Mouse (Mus musculus): ENCODE data around the gene Ptgir. TPM values are rescaled to one million over a fixed set of nuclear protein-coding genes. Genes with fewer than 3 reads are reported as not detected.
A peak's percentile ranks its signal among the peaks of the same experiment; 100 is the strongest.

Ptgir gene
- polyA plus RNA-seq, 1 experiment: 5.7 TPM

DNA sequence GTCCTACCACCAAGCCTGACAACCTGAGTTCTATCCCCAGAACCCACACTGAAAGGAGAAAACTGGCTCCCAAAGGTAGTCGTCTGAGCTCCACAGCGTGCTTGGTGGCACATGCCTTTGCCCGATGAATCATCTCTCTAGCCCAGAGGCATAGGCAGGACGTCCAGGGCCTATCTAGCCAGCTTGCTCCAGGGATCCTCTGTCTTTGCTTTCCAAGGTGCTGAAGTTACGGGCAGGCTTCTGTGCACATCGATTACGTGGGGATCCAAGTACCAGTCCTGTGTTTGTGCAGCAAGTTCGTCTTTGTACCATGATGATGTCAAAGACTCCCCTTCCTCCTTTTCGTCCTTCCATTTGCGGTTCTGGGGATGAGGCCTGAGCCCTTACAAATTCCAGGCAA is 34.7 kb upstream of the Ptgir start:
- Histone ChIP-seq H3K27me3 (ENCODE audit: control insufficient read depth, insufficient read depth, insufficient read length) (no peaks in the 10 kb centered on the region), H3K79me2 (ENCODE audit: control insufficient read depth, insufficient read depth) (no peaks in the 10 kb centered on the region), H3ac (ENCODE audit: control insufficient read depth, insufficient read length, low read depth) (no peak overlapping the region), H3K4me3 (ENCODE audit: insufficient read depth, poor library complexity, severe bottlenecking) (no peak overlapping the region), H3K79me3 (ENCODE audit: low read depth) (no peaks in the 10 kb centered on the region), H3K36me3 (ENCODE audit: control insufficient read depth, insufficient read depth) (no peaks in the 10 kb centered on the region)
- no peak for TF ChIP-seq MAX (IDR thresholded peaks at IDR 0.05)
- no peak for TF ChIP-seq CTCF (IDR thresholded peaks at IDR 0.05; ENCODE audit: control insufficient read depth, insufficient read depth, insufficient read length)
- TF ChIP-seq USF1 (IDR thresholded peaks at IDR 0.05; ENCODE audit: low read depth): no peak
- no peak for TF ChIP-seq MYOG (IDR thresholded peaks at IDR 0.05; ENCODE audit: control insufficient read depth, extremely low read depth, insufficient read length)
- no peak for TF ChIP-seq CEBPB (IDR thresholded peaks at IDR 0.05; ENCODE audit: low read depth)
- TF ChIP-seq MYOD1 (IDR thresholded peaks at IDR 0.05; ENCODE audit: control insufficient read depth, insufficient read length, low read depth): no peak
- TF ChIP-seq FOSL1 (IDR thresholded peaks at IDR 0.05; ENCODE audit: insufficient read depth, low read length, poor library complexity, severe bottlenecking): no peak

DNA sequence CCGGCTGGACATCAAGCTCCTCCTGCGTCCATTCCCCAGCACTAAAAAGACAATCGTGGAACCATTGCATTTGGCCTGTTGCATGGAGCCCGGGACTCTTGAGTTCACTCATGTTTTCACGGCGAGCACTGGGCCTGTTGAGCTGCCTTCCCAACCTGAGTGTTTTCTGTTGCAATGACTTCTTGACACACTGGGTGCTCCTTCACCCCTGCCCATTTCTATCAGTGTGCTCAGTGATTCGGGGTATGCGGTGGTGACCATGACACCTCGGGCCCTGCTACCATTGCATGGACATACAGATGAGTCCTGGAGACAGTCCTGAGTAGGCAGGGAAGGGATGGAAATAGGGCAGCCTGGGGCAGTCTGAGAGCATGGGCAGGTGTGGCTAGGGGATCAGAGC is 33.8 kb upstream of the Ptgir start:
- no peaks in the 10 kb centered on the region for H3K79me2 ChIP-seq (ENCODE audit: control insufficient read depth, insufficient read depth)
- no peak overlapping the region for H3ac ChIP-seq (ENCODE audit: control insufficient read depth, insufficient read length, low read depth)
- TF ChIP-seq USF1 (IDR thresholded peaks at IDR 0.05; ENCODE audit: low read depth) (no peak), FOSL1 (IDR thresholded peaks at IDR 0.05; ENCODE audit: insufficient read depth, low read length, poor library complexity, severe bottlenecking) (no peak), MAX (IDR thresholded peaks at IDR 0.05) (no peak)
- no peaks in the 10 kb centered on the region for H3K27me3 ChIP-seq (ENCODE audit: control insufficient read depth, insufficient read depth, insufficient read length)
- H3K79me3 ChIP-seq (ENCODE audit: low read depth): no peaks in the 10 kb centered on the region
- no peak overlapping the region for H3K4me3 ChIP-seq (ENCODE audit: insufficient read depth, poor library complexity, severe bottlenecking)
- H3K36me3 ChIP-seq (ENCODE audit: control insufficient read depth, insufficient read depth): no peaks in the 10 kb centered on the region

DNA sequence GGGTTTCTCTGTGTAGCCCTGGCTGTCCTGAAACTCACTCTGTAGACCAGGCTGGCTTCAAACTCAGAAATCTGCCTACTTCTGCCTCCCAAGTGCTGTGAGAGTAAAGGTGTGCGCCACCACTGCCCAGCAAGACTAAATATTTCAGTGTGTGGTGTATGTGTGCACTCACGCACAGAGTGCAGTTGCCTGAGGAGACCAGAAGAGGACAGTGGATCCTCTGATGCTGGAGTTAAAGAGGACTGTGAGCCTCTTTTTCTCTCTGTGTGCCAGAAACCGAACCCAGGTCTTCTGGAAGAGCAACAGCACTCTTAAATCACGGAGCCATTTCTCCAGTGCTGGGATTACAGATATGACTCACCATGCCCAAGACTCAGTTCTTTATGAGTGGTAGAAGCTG is 32.9 kb upstream of the Ptgir start:
- Histone ChIP-seq H3K36me3 (ENCODE audit: control insufficient read depth, insufficient read depth) (no peaks in the 10 kb centered on the region), H3ac (ENCODE audit: control insufficient read depth, insufficient read length, low read depth) (no peak overlapping the region), H3K4me3 (ENCODE audit: insufficient read depth, poor library complexity, severe bottlenecking) (no peak overlapping the region), H3K79me2 (ENCODE audit: control insufficient read depth, insufficient read depth) (no peaks in the 10 kb centered on the region), H3K27me3 (ENCODE audit: control insufficient read depth, insufficient read depth, insufficient read length) (no peaks in the 10 kb centered on the region), H3K79me3 (ENCODE audit: low read depth) (no peaks in the 10 kb centered on the region)
- TF ChIP-seq MYOG (IDR thresholded peaks at IDR 0.05; ENCODE audit: control insufficient read depth, extremely low read depth, insufficient read length): no peak
- no peak for TF ChIP-seq MYOD1 (IDR thresholded peaks at IDR 0.05; ENCODE audit: control insufficient read depth, insufficient read length, low read depth)

DNA sequence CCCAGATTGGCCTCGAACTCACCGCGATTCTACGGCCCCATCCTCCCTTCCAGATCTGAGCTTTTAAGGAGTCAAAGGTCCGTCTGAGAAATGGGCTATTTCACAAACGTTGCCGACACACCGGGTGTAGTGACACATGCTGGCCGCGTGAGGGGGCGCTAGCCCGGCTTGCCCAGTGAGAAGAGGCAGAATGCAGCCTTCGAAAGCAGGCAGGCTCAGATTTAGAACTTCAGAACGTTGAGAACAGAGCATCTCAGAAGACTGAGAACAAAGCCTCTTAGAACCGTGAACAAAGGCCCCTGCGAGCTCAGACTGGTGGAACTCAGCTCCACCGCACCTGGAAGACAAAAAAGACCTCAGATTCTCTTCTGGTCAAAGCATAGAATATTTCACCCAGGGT is 32.1 kb upstream of the Ptgir start:
- TF ChIP-seq CTCF (IDR thresholded peaks at IDR 0.05; ENCODE audit: control insufficient read depth, insufficient read depth, insufficient read length) (peak; percentile 91), CEBPB (IDR thresholded peaks at IDR 0.05; ENCODE audit: low read depth) (no peak), MYOD1 (IDR thresholded peaks at IDR 0.05; ENCODE audit: control insufficient read depth, insufficient read length, low read depth) (no peak), FOSL1 (IDR thresholded peaks at IDR 0.05; ENCODE audit: insufficient read depth, low read length, poor library complexity, severe bottlenecking) (no peak)
- Histone ChIP-seq H3K36me3 (ENCODE audit: control insufficient read depth, insufficient read depth) (no peaks in the 10 kb centered on the region), H3K79me3 (ENCODE audit: low read depth) (no peaks in the 10 kb centered on the region), H3ac (ENCODE audit: control insufficient read depth, insufficient read length, low read depth) (peak overlapping the region; percentile 19), H3K4me3 (ENCODE audit: insufficient read depth, poor library complexity, severe bottlenecking) (no peak overlapping the region), H3K79me2 (ENCODE audit: control insufficient read depth, insufficient read depth) (no peaks in the 10 kb centered on the region), H3K27me3 (ENCODE audit: control insufficient read depth, insufficient read depth, insufficient read length) (no peaks in the 10 kb centered on the region)

DNA sequence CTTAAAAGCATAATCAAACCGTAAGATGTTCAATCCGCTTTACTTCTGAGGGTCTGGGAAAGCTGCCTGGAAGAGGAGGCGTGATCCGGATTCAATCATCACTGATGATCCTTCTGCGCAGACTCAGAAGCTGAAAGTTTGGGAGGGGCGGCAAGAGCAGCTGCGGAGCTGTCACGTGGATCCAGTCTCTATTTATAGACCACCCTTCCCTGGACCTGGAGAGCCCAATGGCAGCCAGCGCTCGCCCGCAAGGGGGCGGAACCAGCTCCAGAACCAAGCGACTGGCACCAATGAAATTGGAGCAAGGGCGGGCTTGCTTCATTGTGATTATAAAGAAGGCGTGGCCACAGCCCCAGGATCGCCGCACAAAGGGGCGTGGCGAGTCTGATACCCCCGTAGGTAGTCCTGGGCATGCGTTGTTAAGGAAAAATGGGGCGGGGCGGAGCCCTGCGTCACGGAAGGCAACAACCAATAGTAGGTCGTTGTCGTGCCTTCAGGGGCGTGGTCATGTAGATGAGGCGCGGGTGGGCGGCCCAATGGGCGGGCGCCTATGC is 31.5 kb upstream of the Ptgir start:
- Histone ChIP-seq H3K4me3 (ENCODE audit: insufficient read depth, poor library complexity, severe bottlenecking) (peak overlapping the region; percentile 29), H3K79me3 (ENCODE audit: low read depth) (no peaks in the 10 kb centered on the region), H3K79me2 (ENCODE audit: control insufficient read depth, insufficient read depth) (no peaks in the 10 kb centered on the region), H3ac (ENCODE audit: control insufficient read depth, insufficient read length, low read depth) (no peak overlapping the region), H3K36me3 (ENCODE audit: control insufficient read depth, insufficient read depth) (no peaks in the 10 kb centered on the region), H3K27me3 (ENCODE audit: control insufficient read depth, insufficient read depth, insufficient read length) (no peaks in the 10 kb centered on the region)
- TF ChIP-seq FOSL1 (IDR thresholded peaks at IDR 0.05; ENCODE audit: insufficient read depth, low read length, poor library complexity, severe bottlenecking) (no peak), USF1 (IDR thresholded peaks at IDR 0.05; ENCODE audit: low read depth) (peak; percentile 82), MYOD1 (IDR thresholded peaks at IDR 0.05; ENCODE audit: control insufficient read depth, insufficient read length, low read depth) (peak; percentile 16)

DNA sequence AGATGAGACGGTGACA is 31.2 kb upstream of the Ptgir start, which contains the start of gene Dact3:
Gene Dact3 (plus strand): TSS at position 8 of the 16 bp plus-strand sequence.
- no peaks in the 10 kb centered on the region for H3K27me3 ChIP-seq (ENCODE audit: control insufficient read depth, insufficient read depth, insufficient read length)
- no peaks in the 10 kb centered on the region for H3K79me3 ChIP-seq (ENCODE audit: low read depth)
- peak within 1 kb of the TSS; percentile 29 for H3K4me3 ChIP-seq (ENCODE audit: insufficient read depth, poor library complexity, severe bottlenecking)
- H3ac ChIP-seq (ENCODE audit: control insufficient read depth, insufficient read length, low read depth): peak within 1 kb of the TSS; percentile 76
- no peaks in the 10 kb centered on the region for H3K36me3 ChIP-seq (ENCODE audit: control insufficient read depth, insufficient read depth)
- no peaks in the 10 kb centered on the region for H3K79me2 ChIP-seq (ENCODE audit: control insufficient read depth, insufficient read depth)
- TF ChIP-seq MYOG (IDR thresholded peaks at IDR 0.05; ENCODE audit: control insufficient read depth, extremely low read depth, insufficient read length) (no peak), USF1 (IDR thresholded peaks at IDR 0.05; ENCODE audit: low read depth) (no peak), CTCF (IDR thresholded peaks at IDR 0.05; ENCODE audit: control insufficient read depth, insufficient read depth, insufficient read length) (no peak), MAX (IDR thresholded peaks at IDR 0.05) (no peak)

DNA sequence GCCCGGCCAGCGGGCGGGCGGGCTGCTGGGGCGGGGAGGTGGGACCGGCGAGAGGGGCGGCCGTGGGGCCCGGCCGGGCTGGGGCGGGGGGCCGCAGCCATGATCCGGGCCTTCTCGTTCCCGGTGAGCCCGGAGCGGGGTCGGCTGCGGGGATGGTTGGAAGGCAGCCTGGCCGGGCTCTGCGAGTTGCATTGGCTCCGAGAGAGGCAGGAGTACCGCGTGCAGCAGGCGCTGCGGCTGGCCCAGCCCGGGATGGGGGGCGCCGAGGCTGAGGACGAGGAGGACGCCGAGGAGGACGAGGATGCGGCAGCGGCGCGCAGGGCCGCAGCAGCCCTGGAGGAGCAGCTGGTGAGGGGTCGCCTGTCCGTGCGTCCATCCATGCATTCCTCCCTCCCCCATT is 31.0 kb upstream of the Ptgir start:
- Histone ChIP-seq H3K79me2 (ENCODE audit: control insufficient read depth, insufficient read depth) (no peaks in the 10 kb centered on the region), H3K79me3 (ENCODE audit: low read depth) (no peaks in the 10 kb centered on the region), H3ac (ENCODE audit: control insufficient read depth, insufficient read length, low read depth) (peak overlapping the region; percentile 76), H3K4me3 (ENCODE audit: insufficient read depth, poor library complexity, severe bottlenecking) (peak overlapping the region; percentile 29), H3K36me3 (ENCODE audit: control insufficient read depth, insufficient read depth) (no peaks in the 10 kb centered on the region), H3K27me3 (ENCODE audit: control insufficient read depth, insufficient read depth, insufficient read length) (no peaks in the 10 kb centered on the region)
- TF ChIP-seq FOSL1 (IDR thresholded peaks at IDR 0.05; ENCODE audit: insufficient read depth, low read length, poor library complexity, severe bottlenecking) (no peak), CTCF (IDR thresholded peaks at IDR 0.05; ENCODE audit: control insufficient read depth, insufficient read depth, insufficient read length) (no peak), USF1 (IDR thresholded peaks at IDR 0.05; ENCODE audit: low read depth) (no peak), CEBPB (IDR thresholded peaks at IDR 0.05; ENCODE audit: low read depth) (no peak), MYOG (IDR thresholded peaks at IDR 0.05; ENCODE audit: control insufficient read depth, extremely low read depth, insufficient read length) (no peak), MYOD1 (IDR thresholded peaks at IDR 0.05; ENCODE audit: control insufficient read depth, insufficient read length, low read depth) (no peak), MAX (IDR thresholded peaks at IDR 0.05) (no peak)

All from C2C12 (cell line).